ENCODE assay signal across 13 mouse cellular contexts in genomic region chr17:86132534-86132933, GRCm38 (mm10). TPM values are rescaled to one million over a fixed set of nuclear protein-coding genes. Genes with fewer than 3 reads are reported as not detected.
DNase-seq lines count a peak whose midpoint lies in the region; ATAC-seq and TF ChIP-seq lines count a peak whose summit lies in the region.
"Had no signal": no experiment of that assay in that cellular context is flagged by ENCODE, and none has a peak within 500 bp of the region (broad histone marks: within the 10 kb centered on the region; RNA-seq: fewer than 3 reads in every experiment).

No protein-coding gene starts in this region.

- no peak overlapping the region for H3K27ac ChIP-seq in lung, embryonic 14.5 days (ENCODE audit: low read depth)
- H3K27ac ChIP-seq: forebrain, embryonic 12.5 days; limb, embryonic 15.5 days had no signal

- no peak overlapping the region for H3K9ac ChIP-seq in lung, embryonic 14.5 days
- H3K9ac ChIP-seq: forebrain, embryonic 12.5 days; limb, embryonic 15.5 days had no signal

- no peaks in the 10 kb centered on the region for H3K4me1 ChIP-seq in lung, embryonic 14.5 days (ENCODE audit: insufficient read depth)
- H3K4me1 ChIP-seq: forebrain, embryonic 12.5 days; limb, embryonic 15.5 days had no signal

- no peak overlapping the region for H3K4me3 ChIP-seq in lung, embryonic 14.5 days (ENCODE audit: low read depth, low read length)
- H3K4me3 ChIP-seq: forebrain, embryonic 12.5 days; limb, embryonic 15.5 days had no signal

- ATAC-seq in lung, embryonic 14.5 days (ENCODE audit: insufficient read depth) = no peak

- peaks cover 43% of the 10 kb centered on the region for H3K36me3 ChIP-seq in lung, embryonic 14.5 days (ENCODE audit: insufficient read depth)

- peak; percentile 39 for TF ChIP-seq CTCF in lung, embryonic 14.5 days (IDR thresholded peaks at IDR 0.05; ENCODE audit: low read depth)

- DNase-seq in gastrocnemius, adult 18-20 months (ENCODE audit: low spot score) = peak; percentile 22
- no peak for DNase-seq in gastrocnemius, postnatal 25 days
- DNase-seq in lung, embryonic 14.5 days = peak; percentile 54
- DNase-seq in lung, postnatal 25 days (ENCODE audit: low spot score) = no peak
- peak; percentile 37 for DNase-seq in brain, adult 2 months (ENCODE audit: low read depth, low spot score)
- DNase-seq in kidney, postnatal 36 days = peak; percentile 40 to 47
- DNase-seq in cerebellum, adult 9-10 months = no peak
- DNase-seq in right cerebral cortex, postnatal 10 days (ENCODE audit: low spot score in 2 of 2) = no peak
- DNase-seq: adrenal gland, postnatal 25 days; cerebellum, postnatal 14 days; thymus, adult 18-20 months had no signal

- WGBS in lung, embryonic 14.5 days = 62% methylated on average over 5 of the region's 5 CpGs

- no peaks in the 10 kb centered on the region for H3K9me3 ChIP-seq in lung, embryonic 14.5 days (ENCODE audit: low read depth, low read length)
- H3K9me3 ChIP-seq: forebrain, embryonic 12.5 days; limb, embryonic 15.5 days had no signal

- no peaks in the 10 kb centered on the region for H3K27me3 ChIP-seq in lung, embryonic 14.5 days (ENCODE audit: insufficient read depth, low read length)
- H3K27me3 ChIP-seq: forebrain, embryonic 12.5 days; limb, embryonic 15.5 days had no signal

- no peak overlapping the region for H3K4me2 ChIP-seq in lung, embryonic 14.5 days
- H3K4me2 ChIP-seq: forebrain, embryonic 12.5 days; limb, embryonic 15.5 days had no signal

RNA-seq across cellular contexts. Expression of gene Srbd1, which starts 12.4 kb away (rescaled TPM):
- total RNA-seq in gastrocnemius, adult 18-20 months (2021) = 1 to 10 TPM; 5.5 to 5.9 TPM
- 1 to 10 TPM; 4.7 to 5.3 TPM for total RNA-seq in gastrocnemius, postnatal 25 days (2021)
- 9.3 and 10.1 TPM in 2 replicates for polyA plus RNA-seq in lung, embryonic 14.5 days (2014; fragmentation: Nextera tagmentation; extraction: Ambion mirVana)

RNA-seq across cellular contexts. Expression of gene Prkce, which starts 35.1 kb away (rescaled TPM):
- 10 to 100 TPM; 11.6 to 12.3 TPM for total RNA-seq in gastrocnemius, adult 18-20 months (2021)
- total RNA-seq in gastrocnemius, postnatal 25 days (2021) = 1 to 10 TPM; 6.9 to 7.4 TPM
- 10.1 and 10.8 TPM in 2 replicates for polyA plus RNA-seq in lung, embryonic 14.5 days (2014; fragmentation: Nextera tagmentation; extraction: Ambion mirVana)

Comparison
In these comparisons a context has a peak if more than half of its experiments do, and no peak if none do; other contexts are left out.
1. DNase-seq: peak in gastrocnemius, adult 18-20 months (single experiment), lung, embryonic 14.5 days (single experiment), brain, adult 2 months (single experiment) and kidney, postnatal 36 days (2 of 2); none in gastrocnemius, postnatal 25 days (single experiment), lung, postnatal 25 days (single experiment), cerebellum, adult 9-10 months (single experiment) and right cerebral cortex, postnatal 10 days (0 of 2).